Mouse (Mus musculus): ENCODE measurements at regions not wholly inside any gene's neighbourhood (a gene's known extent, or its start where the extent isn't known, plus 50 kb on each side); places are given as distances from the start of the nearest gene placed in this dataset.

- TF ChIP-seq CHD2 (IDR thresholded peaks at IDR 0.05; ENCODE audit: low read depth, low read length) = no peak
- no peak for TF ChIP-seq MAFK (IDR thresholded peaks at IDR 0.05; ENCODE audit: insufficient read depth, low read depth, low read length)
- TF ChIP-seq ZNF384 (IDR thresholded peaks at IDR 0.05; ENCODE audit: low read depth, low read length) = no peak
- TF ChIP-seq HCFC1 (IDR thresholded peaks at IDR 0.05; ENCODE audit: borderline replicate concordance, insufficient read depth, low read length) = no peak
- TF ChIP-seq ZC3H11A (IDR thresholded peaks at IDR 0.05; ENCODE audit: borderline replicate concordance, low read depth, low read length) = no peak
- Histone ChIP-seq H3K36me3 (ENCODE audit: control insufficient read depth, insufficient read depth, low read length, poor library complexity, severe bottlenecking) (no peaks in the 10 kb centered on the region), H3K4me1 (ENCODE audit: control insufficient read depth in 2 of 2, insufficient read depth in 2 of 2, low read length in 2 of 2, poor library complexity in 1 of 2) (peaks cover 0 to 7% of the 10 kb centered on the region in 2 experiments; a peak in 1 of 4 replicates), H3K9ac (ENCODE audit: insufficient read depth, low read depth, low read length, poor library complexity, severe bottlenecking) (no peak overlapping the region), H3K27ac (ENCODE audit: insufficient read depth, low read depth, low read length, poor library complexity, severe bottlenecking) (no peak overlapping the region), H3K9me3 (ENCODE audit: control insufficient read depth, insufficient read depth, low read depth, low read length) (no peaks in the 10 kb centered on the region), H3K4me3 (ENCODE audit: insufficient read depth in 1 of 2, low read depth in 1 of 2, low read length in 2 of 2, poor library complexity in 1 of 2, severe bottlenecking in 1 of 2) (no peak overlapping the region)
- in situ Hi-C loops (cut with MboI; ENCODE audit: low sequenced_read_pairs in 2 of 2, unreplicated experiment in 2 of 2) = no loop called here
- no peak for DNase-seq (ENCODE audit: low read depth, low spot score)
Observed at GRCm38 (mm10) chr1:90488991-90489390, 113.8 kb upstream of the Cops8 start.

GRCm38 (mm10) chr1:90490335-90490734 lies 112.4 kb upstream of the Cops8 start:
- Histone ChIP-seq H3K9me3 (ENCODE audit: control insufficient read depth, insufficient read depth, low read depth, low read length) (no peaks in the 10 kb centered on the region; the same call in 1 of the 2 replicates), H3K4me1 (ENCODE audit: control insufficient read depth in 2 of 2, insufficient read depth in 2 of 2, low read length in 2 of 2, poor library complexity in 1 of 2) (peaks cover 0 to 7% of the 10 kb centered on the region in 2 experiments; a peak in 1 of 4 replicates), H3K9ac (ENCODE audit: insufficient read depth, low read depth, low read length, poor library complexity, severe bottlenecking) (no peak overlapping the region), H3K36me3 (ENCODE audit: control insufficient read depth, insufficient read depth, low read length, poor library complexity, severe bottlenecking) (no peaks in the 10 kb centered on the region), H3K4me3 (ENCODE audit: insufficient read depth in 1 of 2, low read depth in 1 of 2, low read length in 2 of 2, poor library complexity in 1 of 2, severe bottlenecking in 1 of 2) (no peak overlapping the region), H3K27ac (ENCODE audit: insufficient read depth, low read depth, low read length, poor library complexity, severe bottlenecking) (no peak overlapping the region)
- no peak for TF ChIP-seq CHD2 (IDR thresholded peaks at IDR 0.05; ENCODE audit: low read depth, low read length)
- TF ChIP-seq ZNF384 (IDR thresholded peaks at IDR 0.05; ENCODE audit: low read depth, low read length) = no peak
- TF ChIP-seq MAFK (IDR thresholded peaks at IDR 0.05; ENCODE audit: insufficient read depth, low read depth, low read length) = no peak
- TF ChIP-seq HCFC1 (IDR thresholded peaks at IDR 0.05; ENCODE audit: borderline replicate concordance, insufficient read depth, low read length) = no peak
- no peak for TF ChIP-seq ZC3H11A (IDR thresholded peaks at IDR 0.05; ENCODE audit: borderline replicate concordance, low read depth, low read length)
- in situ Hi-C loops (cut with MboI; ENCODE audit: low sequenced_read_pairs in 2 of 2, unreplicated experiment in 2 of 2) = no loop called here
- no peak for DNase-seq (ENCODE audit: low read depth, low spot score)

DNA sequence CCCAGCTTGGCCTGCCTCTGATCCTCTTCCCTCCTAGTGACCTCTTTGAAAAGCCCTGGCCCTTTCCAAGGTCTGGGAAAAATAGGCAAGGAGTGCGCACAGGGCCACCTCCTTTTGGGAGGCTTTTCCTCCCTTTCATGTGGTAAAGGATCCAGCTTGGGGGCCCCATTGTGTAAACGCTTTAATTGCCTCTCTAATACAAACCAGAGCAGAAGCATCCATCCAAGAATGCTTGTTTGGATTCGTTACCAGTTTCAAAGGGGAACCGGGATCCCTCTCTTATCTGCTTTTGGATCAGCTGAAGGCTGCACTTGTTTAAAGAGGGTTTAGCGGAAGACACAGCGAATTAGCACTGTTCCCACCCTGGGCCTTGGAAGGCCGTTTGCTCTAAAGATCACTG lies 109.3 kb upstream of the Cops8 start:
- Histone ChIP-seq H3K9me3 (ENCODE audit: control insufficient read depth, insufficient read depth, low read depth, low read length) (peaks cover 3% of the 10 kb centered on the region; the same call in 1 of the 2 replicates), H3K4me1 (ENCODE audit: control insufficient read depth in 2 of 2, insufficient read depth in 2 of 2, low read length in 2 of 2, poor library complexity in 1 of 2) (peaks cover 0 to 6% of the 10 kb centered on the region in 2 experiments; a peak in 1 of 4 replicates), H3K36me3 (ENCODE audit: control insufficient read depth, insufficient read depth, low read length, poor library complexity, severe bottlenecking) (no peaks in the 10 kb centered on the region; the same call in 1 of the 2 replicates), H3K9ac (ENCODE audit: insufficient read depth, low read depth, low read length, poor library complexity, severe bottlenecking) (no peak overlapping the region), H3K4me3 (ENCODE audit: insufficient read depth in 1 of 2, low read depth in 1 of 2, low read length in 2 of 2, poor library complexity in 1 of 2, severe bottlenecking in 1 of 2) (no peak overlapping the region), H3K27ac (ENCODE audit: insufficient read depth, low read depth, low read length, poor library complexity, severe bottlenecking) (no peak overlapping the region)
- peak; percentile 34 for DNase-seq (ENCODE audit: low read depth, low spot score)
- TF ChIP-seq HCFC1 (IDR thresholded peaks at IDR 0.05; ENCODE audit: borderline replicate concordance, insufficient read depth, low read length) (no peak), ZNF384 (IDR thresholded peaks at IDR 0.05; ENCODE audit: low read depth, low read length) (no peak)
- in situ Hi-C loops (cut with MboI; ENCODE audit: low sequenced_read_pairs in 2 of 2, unreplicated experiment in 2 of 2) = no loop called here

DNA sequence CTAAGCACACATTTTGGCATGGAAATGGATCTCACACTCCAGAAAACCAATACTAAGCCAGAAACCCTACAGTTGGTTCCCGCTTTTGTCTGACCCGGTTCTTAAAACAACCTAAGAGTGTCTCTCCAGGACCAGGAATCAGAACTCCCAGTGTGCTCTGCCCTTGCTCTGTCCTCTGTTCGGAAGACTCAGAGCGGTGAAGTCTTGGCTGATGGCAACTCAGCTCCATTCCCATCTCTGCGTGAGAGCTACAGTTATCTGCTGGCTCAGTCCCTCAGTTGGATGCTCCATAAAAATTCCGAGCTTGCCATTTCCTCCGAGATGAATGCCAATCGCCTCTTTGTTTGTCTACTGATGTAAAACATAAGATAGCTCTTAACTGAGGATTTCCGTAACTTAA lies 107.6 kb upstream of the Cops8 start:
- Histone ChIP-seq H3K9me3 (ENCODE audit: control insufficient read depth, insufficient read depth, low read depth, low read length) (peaks cover 7% of the 10 kb centered on the region; the same call in 1 of the 2 replicates), H3K4me1 (ENCODE audit: control insufficient read depth in 2 of 2, insufficient read depth in 2 of 2, low read length in 2 of 2, poor library complexity in 1 of 2) (no peaks in the 10 kb centered on the region), H3K4me3 (ENCODE audit: insufficient read depth in 1 of 2, low read depth in 1 of 2, low read length in 2 of 2, poor library complexity in 1 of 2, severe bottlenecking in 1 of 2) (no peak overlapping the region), H3K36me3 (ENCODE audit: control insufficient read depth, insufficient read depth, low read length, poor library complexity, severe bottlenecking) (no peaks in the 10 kb centered on the region; the same call in 1 of the 2 replicates), H3K27ac (ENCODE audit: insufficient read depth, low read depth, low read length, poor library complexity, severe bottlenecking) (no peak overlapping the region), H3K9ac (ENCODE audit: insufficient read depth, low read depth, low read length, poor library complexity, severe bottlenecking) (no peak overlapping the region)
- in situ Hi-C loops (cut with MboI; ENCODE audit: low sequenced_read_pairs in 2 of 2, unreplicated experiment in 2 of 2) = no loop called here
- TF ChIP-seq ZNF384 (IDR thresholded peaks at IDR 0.05; ENCODE audit: low read depth, low read length) (no peak), ZC3H11A (IDR thresholded peaks at IDR 0.05; ENCODE audit: borderline replicate concordance, low read depth, low read length) (no peak), HCFC1 (IDR thresholded peaks at IDR 0.05; ENCODE audit: borderline replicate concordance, insufficient read depth, low read length) (no peak), CHD2 (IDR thresholded peaks at IDR 0.05; ENCODE audit: low read depth, low read length) (no peak), MAFK (IDR thresholded peaks at IDR 0.05; ENCODE audit: insufficient read depth, low read depth, low read length) (no peak)
- no peak for DNase-seq (ENCODE audit: low read depth, low spot score)

DNA sequence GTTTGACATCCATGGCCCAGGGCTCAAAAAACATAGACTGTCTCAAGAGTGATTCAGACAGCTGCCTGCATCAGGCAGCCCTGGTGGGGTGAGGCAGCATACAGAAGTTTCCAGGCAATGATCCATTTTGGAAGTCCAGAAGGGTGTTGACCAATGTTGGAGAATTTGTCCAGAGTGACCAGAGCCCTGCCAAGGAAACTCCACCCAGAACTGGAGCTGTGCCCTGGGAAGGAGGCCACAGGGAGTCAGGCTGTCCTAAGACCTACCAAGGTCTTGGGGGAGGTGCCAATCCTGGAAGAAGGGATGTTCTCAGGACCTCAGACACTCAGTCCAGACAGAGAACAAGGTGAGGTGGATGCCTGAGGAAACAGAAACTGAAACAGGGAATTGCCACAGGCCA lies 105.2 kb upstream of the Cops8 start:
- peaks cover 7% of the 10 kb centered on the region; the same call in 1 of the 2 replicates for H3K9me3 ChIP-seq (ENCODE audit: control insufficient read depth, insufficient read depth, low read depth, low read length)
- no peaks in the 10 kb centered on the region; the same call in 1 of the 2 replicates for H3K36me3 ChIP-seq (ENCODE audit: control insufficient read depth, insufficient read depth, low read length, poor library complexity, severe bottlenecking)
- in situ Hi-C loops (cut with MboI; ENCODE audit: low sequenced_read_pairs in 2 of 2, unreplicated experiment in 2 of 2) = no loop called here
- H3K27ac ChIP-seq (ENCODE audit: insufficient read depth, low read depth, low read length, poor library complexity, severe bottlenecking) = no peak overlapping the region
- H3K4me1 ChIP-seq (ENCODE audit: control insufficient read depth in 2 of 2, insufficient read depth in 2 of 2, low read length in 2 of 2, poor library complexity in 1 of 2) = no peaks in the 10 kb centered on the region
- DNase-seq (ENCODE audit: low read depth, low spot score) = no peak
- H3K9ac ChIP-seq (ENCODE audit: insufficient read depth, low read depth, low read length, poor library complexity, severe bottlenecking) = no peak overlapping the region
- TF ChIP-seq ZC3H11A (IDR thresholded peaks at IDR 0.05; ENCODE audit: borderline replicate concordance, low read depth, low read length) (no peak), ZNF384 (IDR thresholded peaks at IDR 0.05; ENCODE audit: low read depth, low read length) (no peak), CHD2 (IDR thresholded peaks at IDR 0.05; ENCODE audit: low read depth, low read length) (no peak), HCFC1 (IDR thresholded peaks at IDR 0.05; ENCODE audit: borderline replicate concordance, insufficient read depth, low read length) (no peak), MAFK (IDR thresholded peaks at IDR 0.05; ENCODE audit: insufficient read depth, low read depth, low read length) (no peak)
- H3K4me3 ChIP-seq (ENCODE audit: insufficient read depth in 1 of 2, low read depth in 1 of 2, low read length in 2 of 2, poor library complexity in 1 of 2, severe bottlenecking in 1 of 2) = no peak overlapping the region
